Mouse (Mus musculus): ENCODE data around the gene Ccnd3.

DNA sequence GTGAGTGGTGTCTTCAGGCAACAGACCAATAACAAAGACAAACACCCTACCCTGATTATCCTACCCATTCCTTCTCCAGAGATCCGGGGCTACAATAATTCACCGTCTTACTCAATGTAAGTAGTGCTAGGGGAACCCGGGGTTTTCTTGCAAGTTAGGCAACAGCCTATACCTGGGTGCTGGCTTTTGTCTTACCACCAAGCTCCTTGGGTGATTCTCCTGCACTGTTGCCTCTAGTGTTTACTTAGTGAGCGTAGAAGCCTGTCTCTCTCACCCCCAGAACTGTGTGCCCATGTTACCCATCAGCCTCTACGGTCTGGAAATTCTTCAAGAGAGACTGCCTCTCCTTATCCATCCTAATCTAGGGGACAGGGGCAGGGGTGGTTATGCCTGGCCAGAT lies 623 bp upstream of the Ccnd3 start:
- TF ChIP-seq CTCF (IDR thresholded peaks at IDR 0.05; ENCODE audit: low read depth, low read length) (no peak), POLR2A (IDR thresholded peaks at IDR 0.05; ENCODE audit: extremely low read depth, insufficient read depth, low read length) (no peak)
